Mouse (Mus musculus): ENCODE data around the gene Mdh1. TPM values are rescaled to one million over a fixed set of nuclear protein-coding genes. Genes with fewer than 3 reads are reported as not detected.
A peak's percentile ranks its signal among the peaks of the same experiment; 100 is the strongest.

Gene Mdh1
- total and polyA plus RNA-seq, 3 experiments = 174 to 329 (median 175) TPM

- no peak for TF ChIP-seq USF2 (IDR thresholded peaks at IDR 0.05; ENCODE audit: borderline replicate concordance in 1 of 2, insufficient read depth in 1 of 2, low read depth in 1 of 2, low read length in 2 of 2)
- peak; percentile 95 for TF ChIP-seq GATA1 (IDR thresholded peaks at IDR 0.05; ENCODE audit: low read depth, low read length)
- TF ChIP-seq POLR2AphosphoS5 (IDR thresholded peaks at IDR 0.05; ENCODE audit: borderline replicate concordance, low read depth, low read length) = no peak
- TF ChIP-seq POLR2AphosphoS2 (IDR thresholded peaks at IDR 0.05; ENCODE audit: low read length) = no peak
- TF ChIP-seq ZKSCAN1 (IDR thresholded peaks at IDR 0.05; ENCODE audit: low read depth, low read length) = no peak
- no peak for TF ChIP-seq E2F4 (IDR thresholded peaks at IDR 0.05; ENCODE audit: borderline replicate concordance, low read depth, low read length)
- TF ChIP-seq NELFE (IDR thresholded peaks at IDR 0.05; ENCODE audit: low read depth, low read length) = no peak
- peak; percentile 33; the same call in 1 of the 2 replicates for TF ChIP-seq KAT2A (conservative IDR thresholded peaks at IDR 0.05; ENCODE audit: low read depth, low read length)
- TF ChIP-seq NRF1 (IDR thresholded peaks at IDR 0.05; ENCODE audit: insufficient read depth, low read depth, low read length, poor library complexity, severe bottlenecking) = no peak
- peak; percentile 89 to 94 for TF ChIP-seq EP300 (IDR thresholded peaks at IDR 0.05; ENCODE audit: low read depth in 1 of 2, low read length in 2 of 2)
- TF ChIP-seq MYC (IDR thresholded peaks at IDR 0.05; ENCODE audit: low read depth, low read length) = peak; percentile 41; the same call in 1 of the 2 replicates
- TF ChIP-seq HCFC1 (IDR thresholded peaks at IDR 0.05; ENCODE audit: low read depth, low read length) = peak; percentile 59
- TF ChIP-seq POLR2A (IDR thresholded peaks at IDR 0.05; ENCODE audit: control insufficient read depth in 1 of 2, insufficient read depth in 1 of 2, low read depth in 1 of 2, low read length in 2 of 2, poor library complexity in 1 of 2) = no peak; a peak in 1 of 4 replicates
- TF ChIP-seq BHLHE40 (IDR thresholded peaks at IDR 0.05; ENCODE audit: borderline replicate concordance, low read depth, low read length) = peak; percentile 72
- TF ChIP-seq MAFK (IDR thresholded peaks at IDR 0.05; ENCODE audit: borderline replicate concordance, low read depth, low read length) = peak; percentile 86
- TF ChIP-seq GABPA (IDR thresholded peaks at IDR 0.05; ENCODE audit: low read depth, low read length) = peak; percentile 70; the same call in 1 of the 2 replicates
- peak; percentile 40 for TF ChIP-seq TAL1 (IDR thresholded peaks at IDR 0.05; ENCODE audit: low read length)
- peak; percentile 85 for TF ChIP-seq MXI1 (IDR thresholded peaks at IDR 0.05; ENCODE audit: low read depth, low read length)
- no peak for TF ChIP-seq MYB (IDR thresholded peaks at IDR 0.05; ENCODE audit: low read depth, low read length)
- no peak for TF ChIP-seq ELF1 (IDR thresholded peaks at IDR 0.05; ENCODE audit: low read depth, low read length)
- TF ChIP-seq USF1 (IDR thresholded peaks at IDR 0.05; ENCODE audit: low read depth, low read length) = no peak
These were observed 20.1 kb downstream of the Mdh1 start (continued) for GRCm38 (mm10) chr11:21552049-21552448.

- H3K36me3 ChIP-seq (ENCODE audit: control insufficient read depth in 1 of 2, insufficient read depth in 2 of 2, low read length in 2 of 2) = peaks cover 0 to 32% of the 10 kb centered on the region in 2 experiments; a peak in 2 of 4 replicates
- peak; percentile 92 for DNase-seq (ENCODE audit: low read depth, low spot score)
- peak overlapping the region; percentile 59 to 68 for H3K4me3 ChIP-seq (ENCODE audit: control insufficient read depth in 1 of 2, insufficient read depth in 1 of 2, low read depth in 2 of 2, low read length in 2 of 2)
- H3K9ac ChIP-seq (ENCODE audit: control insufficient read depth, low read depth, low read length, poor library complexity, severe bottlenecking) = peak overlapping the region; percentile 77
- H3K79me2 ChIP-seq (ENCODE audit: control insufficient read depth, insufficient read depth, low read length, poor library complexity) = no peaks in the 10 kb centered on the region
- peaks cover 13 to 16% of the 10 kb centered on the region in 2 experiments for H3K4me1 ChIP-seq (ENCODE audit: control insufficient read depth in 1 of 2, insufficient read depth in 2 of 2, low read length in 2 of 2)
- H3K27ac ChIP-seq (ENCODE audit: control insufficient read depth, low read depth, low read length) = peak overlapping the region; percentile 86
- no peaks in the 10 kb centered on the region for H3K27me3 ChIP-seq (ENCODE audit: control insufficient read depth in 1 of 2, insufficient read depth in 2 of 2, low read length in 2 of 2)
- no peaks in the 10 kb centered on the region for H3K9me3 ChIP-seq (replicated peaks; ENCODE audit: insufficient read depth, low read length)
- TF ChIP-seq SMC3 (IDR thresholded peaks at IDR 0.05; ENCODE audit: low read depth, low read length) (no peak), CHD1 (IDR thresholded peaks at IDR 0.05; ENCODE audit: low read depth, low read length) (peak; percentile 32; the same call in 1 of the 2 replicates), MYC (IDR thresholded peaks at IDR 0.05; ENCODE audit: low read depth, low read length) (peak; percentile 41), TBP (IDR thresholded peaks at IDR 0.05; ENCODE audit: low read depth, low read length) (peak; percentile 86), TAL1 (IDR thresholded peaks at IDR 0.05; ENCODE audit: low read length) (no peak), USF2 (IDR thresholded peaks at IDR 0.05; ENCODE audit: borderline replicate concordance in 1 of 2, insufficient read depth in 1 of 2, low read depth in 1 of 2, low read length in 2 of 2) (no peak), GABPA (IDR thresholded peaks at IDR 0.05; ENCODE audit: low read depth, low read length) (no peak), ZMIZ1 (IDR thresholded peaks at IDR 0.05; ENCODE audit: low read depth, low read length) (peak; percentile 84), MEF2A (IDR thresholded peaks at IDR 0.05; ENCODE audit: extremely low read depth, insufficient replicate concordance, low read depth, low read length, poor library complexity, severe bottlenecking) (no peak), ZKSCAN1 (IDR thresholded peaks at IDR 0.05; ENCODE audit: low read depth, low read length) (no peak), MXI1 (IDR thresholded peaks at IDR 0.05; ENCODE audit: low read depth, low read length) (peak; percentile 71), MAFK (IDR thresholded peaks at IDR 0.05; ENCODE audit: borderline replicate concordance, low read depth, low read length) (no peak), TCF12 (IDR thresholded peaks at IDR 0.05; ENCODE audit: low read depth, low read length) (peak; percentile 51; the same call in 1 of the 2 replicates), KAT2A (conservative IDR thresholded peaks at IDR 0.05; ENCODE audit: low read depth, low read length) (peak; percentile 46), CHD2 (IDR thresholded peaks at IDR 0.05; ENCODE audit: low read length) (peak; percentile 46; the same call in 1 of the 2 replicates), BHLHE40 (IDR thresholded peaks at IDR 0.05; ENCODE audit: borderline replicate concordance, low read depth, low read length) (no peak), ELF1 (IDR thresholded peaks at IDR 0.05; ENCODE audit: low read depth, low read length) (no peak), ETS1 (IDR thresholded peaks at IDR 0.05; ENCODE audit: low read depth, low read length) (peak; percentile 61)
These were observed 21.7 kb downstream of the Mdh1 start for GRCm38 (mm10) chr11:21550222-21551173.

All from MEL (cell line).